Mouse (Mus musculus) embryonic facial prominence, embryonic 14.5 days (tissue): ENCODE data around the gene Adprm. TPM values are rescaled to one million over a fixed set of nuclear protein-coding genes. Genes with fewer than 3 reads are reported as not detected.

Experiments
- ATAC-seq: fragments of 200-750 bp; cut with Nextera tagmentation; 2 replicates; pipeline ENCODE4 v1.8.0; 2017; ENCODE audit warnings: low read depth, moderate number of reproducible peaks, moderate TSS enrichment
- DNase-seq: peaks from one replicate; pipeline ENCODE4 v3.0.0-alpha.2; 2015; ENCODE audit warnings: low spot score
- H3K27ac ChIP-seq: fragments of 300-500 bp; sonication (generic); replicated peaks from 2 replicates; pipeline ENCODE4 v1.5.1; 2014; ENCODE audit warnings: low read depth, mild to moderate bottlenecking, low read length, moderate library complexity
- H3K27me3 ChIP-seq: fragments of 300-500 bp; sonication (generic); replicated peaks from 2 replicates; pipeline ENCODE4 v1.6.1; 2014; ENCODE audit warnings: low read length; ENCODE audit not compliant: control insufficient read depth, insufficient read depth
- H3K36me3 ChIP-seq: fragments of 300-500 bp; sonication (generic); 2 replicates; pipeline ENCODE4 v1.6.1; 2014; ENCODE audit warnings: low read length, mixed read lengths; ENCODE audit not compliant: control insufficient read depth, insufficient read depth
- H3K4me1 ChIP-seq: fragments of 300-500 bp; sonication (generic); 2 replicates; pipeline ENCODE4 v1.6.1; 2014; ENCODE audit warnings: antibody characterized with exemption, low read length; ENCODE audit not compliant: control insufficient read depth, insufficient read depth
- H3K4me2 ChIP-seq: fragments of 300-500 bp; sonication (generic); 2 replicates; pipeline ENCODE4 v1.6.1; 2014; ENCODE audit warnings: low read depth, mild to moderate bottlenecking, low read length, moderate library complexity, mixed read lengths
- H3K4me3 ChIP-seq: fragments of 300-500 bp; sonication (generic); 2 replicates; pipeline ENCODE4 v1.5.1; 2014; ENCODE audit warnings: low read depth, mild to moderate bottlenecking, low read length
- H3K9ac ChIP-seq: fragments of 300-500 bp; sonication (generic); 2 replicates; pipeline ENCODE4 v1.6.1; 2014; ENCODE audit warnings: low read depth, mild to moderate bottlenecking, low read length, moderate library complexity, mixed read lengths
- H3K9me3 ChIP-seq: fragments of 300-500 bp; sonication (generic); 2 replicates; pipeline ENCODE4 v1.6.1; 2016; ENCODE audit warnings: low read length; ENCODE audit not compliant: control insufficient read depth
- WGBS: fragments of 180-500 bp; shearing (Covaris S2); extraction: QIAGEN DNeasy Blood & Tissue Kit; methylation state at CpG from one replicate; pipeline ENCODE4 v1.1.7; 2014; 5-methylcytosine and 5-hydroxymethylcytosine counted together
- polyA plus RNA-seq: library from polyadenylated mRNA; unstranded; fragments of >200 nt; fragmentation: Nextera tagmentation; extraction: Ambion mirVana; gene quantifications from 2 replicates; pipeline ENCODE4 v1.2.1, GENCODE M21; 2014

Adprm gene
- polyA plus RNA-seq, 1 experiment from 2014 or later = 30.4 TPM

- H3K9me3 ChIP-seq = no peaks in the 10 kb centered on the region
- DNase-seq = no peak
- 31% methylated on average over 4 of the region's 4 CpGs for WGBS
- no peak overlapping the region for H3K9ac ChIP-seq
- H3K36me3 ChIP-seq = no peaks in the 10 kb centered on the region
- H3K4me2 ChIP-seq = no peak overlapping the region
- H3K4me1 ChIP-seq = no peaks in the 10 kb centered on the region; the same call in 1 of the 2 replicates
- no peak for ATAC-seq
- no peak overlapping the region for H3K4me3 ChIP-seq
- no peak overlapping the region for H3K27ac ChIP-seq
- H3K27me3 ChIP-seq = no peaks in the 10 kb centered on the region
Observed at GRCm38 (mm10) chr11:67011635-67012034, 40.8 kb downstream of the Adprm start.

- ATAC-seq = peak; percentile 72; the same call in 1 of the 2 replicates
- WGBS = 4% methylated on average over 8 of the region's 8 CpGs
- no peaks in the 10 kb centered on the region for H3K9me3 ChIP-seq
Observed at GRCm38 (mm10) chr11:67010430-67010829, 42.0 kb downstream of the Adprm start.

GRCm38 (mm10) chr11:67008528-67008927 lies 43.9 kb downstream of the Adprm start:
- 89% methylated on average over 4 of the region's 4 CpGs for WGBS

More at GRCm38 (mm10) chr11:67010430-67010829, 42.0 kb downstream of the Adprm start:
- no peak overlapping the region for H3K4me3 ChIP-seq
- peak; percentile 50 for DNase-seq
- no peaks in the 10 kb centered on the region for H3K27me3 ChIP-seq
- H3K4me2 ChIP-seq = no peak overlapping the region; the same call in 1 of the 2 replicates
- no peak overlapping the region for H3K9ac ChIP-seq
- H3K36me3 ChIP-seq = no peaks in the 10 kb centered on the region
- H3K27ac ChIP-seq = no peak overlapping the region
- H3K4me1 ChIP-seq = no peaks in the 10 kb centered on the region; the same call in 1 of the 2 replicates

GRCm38 (mm10) chr11:67007961-67008360 lies 44.4 kb downstream of the Adprm start:
- Histone ChIP-seq H3K9me3 (no peaks in the 10 kb centered on the region), H3K36me3 (no peaks in the 10 kb centered on the region), H3K9ac (no peak overlapping the region), H3K4me2 (no peak overlapping the region), H3K27me3 (no peaks in the 10 kb centered on the region), H3K4me3 (no peak overlapping the region), H3K4me1 (no peaks in the 10 kb centered on the region; the same call in 1 of the 2 replicates), H3K27ac (no peak overlapping the region)
- peak; percentile 63 for DNase-seq
- ATAC-seq = peak; percentile 67
- 45% methylated on average over 8 of the region's 8 CpGs for WGBS

More at GRCm38 (mm10) chr11:67008528-67008927, 43.9 kb downstream of the Adprm start:
- no peaks in the 10 kb centered on the region; the same call in 1 of the 2 replicates for H3K4me1 ChIP-seq
- no peaks in the 10 kb centered on the region for H3K27me3 ChIP-seq
- H3K9ac ChIP-seq = no peak overlapping the region
- no peak overlapping the region for H3K4me2 ChIP-seq
- H3K4me3 ChIP-seq = no peak overlapping the region
- DNase-seq = no peak
- no peaks in the 10 kb centered on the region for H3K9me3 ChIP-seq
- H3K36me3 ChIP-seq = no peaks in the 10 kb centered on the region
- ATAC-seq = no peak
- no peak overlapping the region for H3K27ac ChIP-seq

- ATAC-seq (no peak), DNase-seq (no peak)
- Histone ChIP-seq H3K9me3 (no peaks in the 10 kb centered on the region), H3K9ac (no peak overlapping the region), H3K27ac (no peak overlapping the region), H3K4me1 (peaks cover 5% of the 10 kb centered on the region; the same call in 1 of the 2 replicates), H3K4me2 (no peak overlapping the region), H3K27me3 (no peaks in the 10 kb centered on the region), H3K36me3 (no peaks in the 10 kb centered on the region), H3K4me3 (no peak overlapping the region)
- 77% methylated on average over 2 of the region's 2 CpGs for WGBS
Observed at GRCm38 (mm10) chr11:67002911-67003310, 49.5 kb downstream of the Adprm start.

- H3K27ac ChIP-seq = no peak overlapping the region
- H3K9ac ChIP-seq = no peak overlapping the region
- ATAC-seq (peak; percentile 47), DNase-seq (peak; percentile 23)
- no peak overlapping the region for H3K4me2 ChIP-seq
- H3K27me3 ChIP-seq = no peaks in the 10 kb centered on the region
- no peaks in the 10 kb centered on the region for H3K9me3 ChIP-seq
- H3K4me3 ChIP-seq = no peak overlapping the region
- H3K4me1 ChIP-seq = peaks cover 5% of the 10 kb centered on the region; the same call in 1 of the 2 replicates
- 32% methylated on average over 1 of the region's 1 CpGs for WGBS
- no peaks in the 10 kb centered on the region for H3K36me3 ChIP-seq
Observed at GRCm38 (mm10) chr11:67001717-67002116, 50.7 kb downstream of the Adprm start.

GRCm38 (mm10) chr11:67000671-67001070 lies 51.7 kb downstream of the Adprm start:
- WGBS = 80% methylated on average over 4 of the region's 4 CpGs
- ATAC-seq (no peak), DNase-seq (no peak)
- Histone ChIP-seq H3K27me3 (no peaks in the 10 kb centered on the region), H3K4me1 (peaks cover 5% of the 10 kb centered on the region; the same call in 1 of the 2 replicates), H3K9me3 (no peaks in the 10 kb centered on the region), H3K27ac (no peak overlapping the region), H3K9ac (no peak overlapping the region), H3K4me3 (no peak overlapping the region), H3K36me3 (no peaks in the 10 kb centered on the region), H3K4me2 (no peak overlapping the region)

- WGBS = 78% methylated on average over 14 of the region's 14 CpGs
- Histone ChIP-seq H3K9me3 (no peaks in the 10 kb centered on the region), H3K9ac (no peak overlapping the region), H3K4me2 (no peak overlapping the region), H3K27me3 (no peaks in the 10 kb centered on the region), H3K4me1 (peaks cover 5% of the 10 kb centered on the region; the same call in 1 of the 2 replicates), H3K4me3 (no peak overlapping the region), H3K27ac (no peak overlapping the region), H3K36me3 (no peaks in the 10 kb centered on the region)
- no peak for DNase-seq
- ATAC-seq = peak; percentile 41; the same call in 1 of the 2 replicates
Observed at GRCm38 (mm10) chr11:66998467-66999403, 53.7 kb downstream of the Adprm start.
